Mouse (Mus musculus) spleen, postnatal 36 days (tissue): ENCODE results near the gene Faap20.

Experiments
- DNase-seq, 2 experiments: peaks; one replicate each; pipeline ENCODE4 v3.0.0; 2022; ENCODE audit warnings: low spot score in 2 of 2, mixed read lengths in 1 of 2

Faap20 gene

GRCm38 (mm10) chr4:155221106-155221505, 28.5 kb upstream of the Faap20 start:
- no peak for DNase-seq

- DNase-seq = peak; percentile 50 to 51
Observed at GRCm38 (mm10) chr4:155221599-155222551, 27.7 kb upstream of the Faap20 start.

DNA sequence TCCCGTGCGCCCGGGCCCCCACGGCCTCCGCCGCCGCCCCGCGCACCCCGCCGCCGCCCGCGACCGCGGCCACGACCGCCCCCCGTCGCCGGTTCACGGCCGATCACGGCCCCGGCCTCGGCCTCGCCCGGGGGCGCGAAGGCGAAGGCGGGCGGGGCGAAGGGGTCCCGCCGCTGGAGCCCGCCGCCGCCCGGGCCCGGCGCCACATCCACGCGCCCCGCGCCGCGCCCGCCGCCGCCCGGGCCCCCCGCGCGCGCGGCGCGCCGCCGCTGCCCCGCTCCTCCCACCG, 27.1 kb upstream of the Faap20 start, which contains the start of gene Ski:
Ski (minus strand) TSS at position 41 of the 289 bp plus-strand sequence.
- DNase-seq = no peak

DNA sequence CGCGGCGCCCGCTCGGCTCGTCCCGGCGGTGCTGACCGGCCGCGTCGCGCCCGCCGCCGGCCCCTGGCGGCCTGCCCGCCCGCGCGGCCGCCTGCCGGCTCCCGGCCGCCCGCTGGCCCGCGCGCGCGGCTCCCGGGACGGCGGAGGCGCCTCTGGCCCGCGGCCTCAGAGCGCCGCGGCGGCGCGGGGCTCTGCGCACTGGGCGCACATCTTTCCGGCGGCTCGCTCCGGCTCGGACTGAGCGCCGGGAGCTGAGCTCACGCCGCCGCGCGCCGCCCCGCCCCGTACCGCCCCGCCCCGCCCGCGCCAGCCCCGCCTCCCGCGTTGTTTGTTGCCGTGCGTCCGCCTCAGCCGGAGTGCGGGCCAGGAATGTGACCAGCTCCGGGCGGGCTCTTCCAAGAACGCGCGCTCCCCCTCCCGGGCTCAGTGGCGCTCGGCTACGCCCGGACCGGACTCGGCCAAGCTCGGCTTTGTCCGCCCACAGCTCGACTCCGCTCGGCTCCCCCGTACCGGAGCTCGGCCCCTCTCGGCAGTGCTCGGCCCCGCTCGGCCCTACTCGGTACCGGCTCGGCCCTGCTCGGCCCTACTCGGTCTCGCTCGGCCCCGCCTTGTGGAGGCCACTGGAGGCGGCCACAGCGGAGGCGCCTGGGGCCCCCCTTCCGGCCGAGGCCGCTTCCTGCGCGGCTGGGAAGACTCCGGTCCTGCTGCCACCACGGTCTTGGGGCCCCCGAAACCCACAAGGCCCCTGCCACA, 26.6 kb upstream of the Faap20 start:
- peak; percentile 97 to 98 for DNase-seq

DNA sequence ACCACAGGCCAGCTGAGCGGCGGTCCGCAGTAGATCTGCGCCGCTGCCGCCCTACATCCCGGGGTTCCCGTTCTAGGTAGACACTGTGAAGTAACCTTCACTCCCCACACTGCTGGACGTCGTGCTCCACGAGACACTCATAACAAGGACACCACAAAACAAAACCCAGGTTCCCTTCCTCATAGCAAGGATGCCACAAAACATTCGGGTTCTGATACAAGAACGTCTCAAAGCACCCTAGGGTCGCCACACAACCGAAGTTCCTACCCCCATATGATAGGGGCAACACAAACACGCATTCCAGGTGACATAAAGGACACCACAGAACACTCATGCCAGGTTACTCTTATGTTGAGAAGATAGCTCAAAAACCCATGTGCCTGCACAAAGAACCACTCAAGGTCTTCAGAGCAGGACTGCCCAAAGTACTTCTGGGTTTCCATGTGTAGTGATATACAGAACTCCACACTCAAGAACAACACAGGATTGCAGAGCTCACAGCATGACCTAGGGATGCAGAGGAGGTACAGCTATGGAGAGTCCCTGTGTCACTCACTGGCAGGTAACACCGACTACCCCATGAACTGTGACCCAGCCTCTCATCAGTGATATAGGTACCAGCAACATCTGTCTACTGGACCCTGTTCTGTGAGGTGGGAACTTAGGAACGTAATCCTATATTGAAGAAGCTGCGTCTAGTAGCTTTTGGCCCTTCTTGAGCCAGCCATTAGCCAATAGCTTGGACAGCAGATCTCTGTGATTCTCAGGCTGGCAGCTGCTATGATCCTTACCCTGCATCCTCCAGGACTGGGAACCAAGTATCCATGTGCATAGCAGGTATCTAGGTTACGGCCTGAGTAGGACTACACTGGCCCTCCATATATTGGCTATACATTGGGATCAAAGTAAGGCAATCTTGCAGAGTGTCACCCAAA, 25.7 kb upstream of the Faap20 start:
- no peak for DNase-seq

DNA sequence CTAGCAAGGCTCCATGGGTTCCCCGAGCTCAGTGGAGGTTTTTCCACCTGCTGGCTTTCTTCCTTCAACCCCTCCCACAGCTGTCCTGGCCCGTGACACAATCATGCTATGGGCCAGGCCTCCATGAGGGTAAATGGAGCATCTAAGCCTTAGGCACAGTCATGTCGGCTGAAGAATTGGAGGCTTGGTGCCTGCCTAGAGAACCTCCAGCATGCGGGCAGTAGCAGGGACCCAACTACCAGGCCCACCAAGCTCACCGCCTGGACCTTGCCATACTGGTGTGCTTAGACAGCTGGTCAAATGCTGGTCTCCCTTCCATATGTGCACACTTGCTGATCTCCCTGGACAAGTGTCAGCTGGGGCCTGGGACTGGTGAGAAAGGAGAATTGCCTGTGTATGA, 23.7 kb upstream of the Faap20 start:
- no peak for DNase-seq

DNA sequence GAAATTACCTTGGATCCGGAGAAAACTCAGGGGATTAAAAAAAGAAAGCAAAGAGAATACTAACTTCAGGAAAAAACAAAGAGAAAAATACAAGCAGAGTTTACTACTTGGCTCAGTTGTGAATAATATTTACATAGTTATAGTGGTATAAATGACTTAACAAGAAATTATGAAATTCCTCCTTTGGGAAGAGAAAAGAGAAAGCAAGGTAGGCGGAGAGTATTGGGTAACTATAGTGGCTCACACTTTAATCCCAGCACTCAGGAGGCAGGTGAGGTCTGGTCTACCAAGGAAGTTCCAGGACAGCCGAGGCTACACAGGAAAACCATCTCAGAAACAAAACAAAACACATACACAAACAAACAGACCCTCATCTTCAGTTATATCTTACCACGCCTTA, 21.6 kb upstream of the Faap20 start:
- no peak for DNase-seq

DNA sequence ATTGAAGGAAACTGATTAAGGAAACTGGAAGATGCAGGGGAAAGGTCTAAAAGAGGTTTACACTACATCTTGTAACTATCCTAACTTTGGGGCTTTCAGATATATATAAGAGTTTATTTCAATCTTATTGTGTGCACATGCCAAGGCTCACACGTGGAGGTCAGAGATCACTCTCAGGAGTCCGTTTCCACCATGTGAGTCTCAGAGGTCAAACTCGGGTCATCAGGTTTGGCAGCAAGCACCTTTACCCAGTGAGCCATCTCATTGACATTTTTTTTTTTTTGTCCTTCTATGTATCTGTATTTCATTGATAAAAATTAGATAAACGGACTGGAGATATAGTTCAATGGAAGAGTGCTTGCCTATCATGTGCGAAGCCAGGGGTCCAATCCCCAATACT, 21.1 kb upstream of the Faap20 start:
- DNase-seq = no peak

GRCm38 (mm10) chr4:155233878-155234277, 15.7 kb upstream of the Faap20 start:
- no peak for DNase-seq

DNA sequence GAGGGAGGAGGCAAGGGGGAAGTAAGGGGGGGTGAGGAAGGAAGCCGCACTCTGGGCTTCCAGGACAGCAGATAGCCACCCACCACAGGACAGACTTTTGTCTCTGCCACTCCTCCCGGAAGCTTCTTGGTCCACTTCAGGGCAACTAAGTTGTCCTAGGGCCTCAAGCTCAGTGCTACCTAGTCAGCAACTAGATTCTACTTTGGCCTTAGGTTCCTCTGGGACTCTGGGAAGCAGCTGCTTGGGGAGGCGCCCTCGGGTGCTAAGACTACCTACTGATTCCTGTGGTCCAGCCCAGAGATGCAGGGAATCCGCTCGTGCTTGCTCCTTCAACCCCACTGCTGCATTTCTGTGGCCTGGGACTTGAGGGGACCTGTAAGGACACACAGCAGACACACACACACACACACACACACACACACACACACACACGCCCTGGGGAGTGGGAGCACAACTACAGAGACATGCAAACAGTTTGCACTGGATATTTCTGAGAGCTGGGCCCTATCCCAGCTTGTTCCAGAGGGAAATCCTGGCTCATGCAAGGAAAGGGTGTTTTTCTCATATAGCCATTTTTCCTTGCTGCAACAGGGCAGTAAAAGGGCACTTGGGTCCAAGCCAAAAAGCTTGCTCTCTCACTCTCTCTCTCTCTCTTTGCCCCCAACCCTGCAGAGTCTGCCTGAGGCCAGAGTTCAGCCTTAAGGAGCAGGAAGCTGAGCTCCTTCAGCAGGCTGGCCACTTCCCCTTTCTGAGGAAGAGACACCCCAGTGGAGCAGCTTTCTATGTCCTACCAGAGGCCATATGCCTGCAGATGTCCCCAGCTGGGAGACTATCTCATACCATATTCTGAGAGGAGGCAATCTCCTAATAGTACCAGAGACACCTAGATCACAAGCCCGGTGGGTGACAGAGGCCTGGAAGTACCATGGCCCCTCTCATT, 15.0 kb upstream of the Faap20 start:
- DNase-seq = peak; percentile 54 to 61

- DNase-seq = peak; percentile 28 to 46
Observed at GRCm38 (mm10) chr4:155235311-155236119, 14.1 kb upstream of the Faap20 start.

- DNase-seq = peak; percentile 73 to 78
Observed at GRCm38 (mm10) chr4:155236737-155237385, 12.7 kb upstream of the Faap20 start.

GRCm38 (mm10) chr4:155238276-155238675, 11.3 kb upstream of the Faap20 start:
- no peak for DNase-seq

GRCm38 (mm10) chr4:155239494-155239893, 10.1 kb upstream of the Faap20 start:
- DNase-seq = no peak

GRCm38 (mm10) chr4:155241789-155242188, 7.8 kb upstream of the Faap20 start:
- DNase-seq = no peak

DNA sequence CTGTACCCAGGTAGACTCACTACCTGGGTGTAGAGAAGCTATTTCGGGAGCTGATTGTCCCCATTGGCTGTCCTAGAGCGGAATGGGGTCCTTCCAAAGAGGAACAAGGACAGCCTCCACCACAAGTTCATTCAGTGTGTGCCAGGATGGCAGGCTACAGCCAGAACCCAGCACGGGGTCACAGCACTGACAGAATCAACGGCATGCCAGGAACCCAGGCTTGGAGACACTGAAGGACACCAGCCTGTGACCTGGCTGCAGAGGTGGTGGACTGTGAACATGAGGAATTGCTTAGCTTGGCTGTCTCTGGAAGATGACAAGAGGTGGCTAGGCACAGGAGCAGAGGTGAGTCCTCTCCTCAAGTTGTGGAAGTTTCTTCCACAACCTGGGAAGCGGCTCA, 7.3 kb upstream of the Faap20 start:
- no peak for DNase-seq

- no peak for DNase-seq
Observed at GRCm38 (mm10) chr4:155243233-155243632, 6.4 kb upstream of the Faap20 start.

GRCm38 (mm10) chr4:155245770-155246492, 3.7 kb upstream of the Faap20 start:
- DNase-seq = no peak

- no peak for DNase-seq
Observed at GRCm38 (mm10) chr4:155246691-155247105, 2.9 kb upstream of the Faap20 start.
